Mouse (Mus musculus): ENCODE data around the gene Slco3a1.

Slco3a1 gene

GRCm38 (mm10) chr7:74528182-74528581 lies 26.4 kb downstream of the Slco3a1 start:
- DNase-seq (ENCODE audit: low spot score in 2 of 2) = no peak

GRCm38 (mm10) chr7:74527689-74528088 lies 26.9 kb downstream of the Slco3a1 start:
- DNase-seq (ENCODE audit: low spot score in 2 of 2) = no peak

GRCm38 (mm10) chr7:74526030-74526429 lies 28.6 kb downstream of the Slco3a1 start:
- no peak for DNase-seq (ENCODE audit: low spot score in 2 of 2)

GRCm38 (mm10) chr7:74525586-74525985 lies 29.0 kb downstream of the Slco3a1 start:
- no peak for DNase-seq (ENCODE audit: low spot score in 2 of 2)

- no peak for DNase-seq (ENCODE audit: low spot score in 2 of 2)
Observed at GRCm38 (mm10) chr7:74524188-74524971, 30.2 kb downstream of the Slco3a1 start.

GRCm38 (mm10) chr7:74523086-74523485 lies 31.5 kb downstream of the Slco3a1 start:
- DNase-seq (ENCODE audit: low spot score in 2 of 2) = no peak

GRCm38 (mm10) chr7:74522260-74522659 lies 32.3 kb downstream of the Slco3a1 start:
- no peak for DNase-seq (ENCODE audit: low spot score in 2 of 2)

- DNase-seq (ENCODE audit: low spot score in 2 of 2) = no peak
Observed at GRCm38 (mm10) chr7:74519386-74519785, 35.2 kb downstream of the Slco3a1 start.

GRCm38 (mm10) chr7:74518776-74519175 lies 35.8 kb downstream of the Slco3a1 start:
- no peak for DNase-seq (ENCODE audit: low spot score in 2 of 2)

GRCm38 (mm10) chr7:74518255-74518654 lies 36.3 kb downstream of the Slco3a1 start:
- no peak for DNase-seq (ENCODE audit: low spot score in 2 of 2)

GRCm38 (mm10) chr7:74510676-74511075 lies 43.9 kb downstream of the Slco3a1 start:
- no peak for DNase-seq (ENCODE audit: low spot score in 2 of 2)

- DNase-seq (ENCODE audit: low spot score in 2 of 2) = no peak
Observed at GRCm38 (mm10) chr7:74508205-74508604, 46.4 kb downstream of the Slco3a1 start.

GRCm38 (mm10) chr7:74506856-74507255 lies 47.7 kb downstream of the Slco3a1 start:
- no peak for DNase-seq (ENCODE audit: low spot score in 2 of 2)

- no peak for DNase-seq (ENCODE audit: low spot score in 2 of 2)
Observed at GRCm38 (mm10) chr7:74505635-74506034, 48.9 kb downstream of the Slco3a1 start.

GRCm38 (mm10) chr7:74501187-74501586 lies 53.4 kb downstream of the Slco3a1 start:
- no peak for DNase-seq (ENCODE audit: low spot score in 2 of 2)

- no peak for DNase-seq (ENCODE audit: low spot score in 2 of 2)
Observed at GRCm38 (mm10) chr7:74499470-74499869, 55.1 kb downstream of the Slco3a1 start.

GRCm38 (mm10) chr7:74498266-74498980 lies 56.2 kb downstream of the Slco3a1 start:
- DNase-seq (ENCODE audit: low spot score in 2 of 2) = no peak

- DNase-seq (ENCODE audit: low spot score in 2 of 2) = no peak
Observed at GRCm38 (mm10) chr7:74497203-74497602, 57.4 kb downstream of the Slco3a1 start.

- no peak for DNase-seq (ENCODE audit: low spot score in 2 of 2)
Observed at GRCm38 (mm10) chr7:74495451-74495850, 59.1 kb downstream of the Slco3a1 start.

- DNase-seq (ENCODE audit: low spot score in 2 of 2) = no peak
Observed at GRCm38 (mm10) chr7:74493775-74494174, 60.8 kb downstream of the Slco3a1 start.

- DNase-seq (ENCODE audit: low spot score in 2 of 2) = no peak
Observed at GRCm38 (mm10) chr7:74491683-74492355, 62.8 kb downstream of the Slco3a1 start.

- no peak for DNase-seq (ENCODE audit: low spot score in 2 of 2)
Observed at GRCm38 (mm10) chr7:74488141-74488540, 66.4 kb downstream of the Slco3a1 start.

GRCm38 (mm10) chr7:74487727-74488126 lies 66.9 kb downstream of the Slco3a1 start:
- DNase-seq (ENCODE audit: low spot score in 2 of 2) = no peak
